In the genomic region with DNA sequence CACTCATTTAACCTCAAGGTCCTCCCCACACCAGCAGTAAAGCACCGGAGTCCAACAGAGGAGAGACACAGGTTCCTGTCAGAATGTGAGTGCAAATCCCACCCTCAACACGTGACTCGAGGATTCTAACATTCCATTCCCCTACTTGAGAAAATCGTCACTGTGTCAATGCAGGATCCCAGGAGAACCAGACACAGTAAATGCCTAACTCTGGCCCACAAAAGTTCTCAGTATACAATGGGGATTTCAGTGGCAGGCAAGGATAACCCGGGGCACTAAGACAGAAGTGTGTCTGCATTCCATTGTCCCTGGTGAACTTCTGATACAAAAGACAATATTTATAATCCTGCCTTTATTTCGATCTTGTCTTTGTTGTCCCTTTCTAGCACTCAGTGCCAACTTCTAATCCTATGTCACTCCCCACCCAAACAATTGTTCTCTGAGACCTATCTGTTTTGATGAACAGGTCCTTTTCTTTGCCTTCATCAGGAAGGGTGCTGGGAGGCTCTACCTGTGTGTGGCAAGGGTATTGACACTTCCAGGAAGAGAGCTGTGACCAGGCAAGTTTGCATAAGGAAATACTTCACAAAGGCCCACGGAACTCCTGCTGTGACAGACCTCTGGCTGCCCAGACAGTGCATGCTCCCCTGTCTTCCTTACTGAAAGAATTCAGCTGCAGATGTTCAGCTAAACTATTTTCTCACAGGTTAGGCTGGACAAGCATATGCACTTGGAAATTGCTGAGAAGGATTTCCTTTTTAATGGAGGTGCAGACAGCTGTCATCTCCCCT, we compare ENCODE assay signal across 25 mouse cellular contexts.
DNase-seq lines count a peak whose midpoint lies in the region; ATAC-seq and TF ChIP-seq lines count a peak whose summit lies in the region.
"Had no signal": no experiment of that assay in that cellular context is flagged by ENCODE, and none has a peak within 500 bp of the region (broad histone marks: within the 10 kb centered on the region; RNA-seq: fewer than 3 reads in every experiment).

No protein-coding gene starts in this region.

- H3K36me3 ChIP-seq in forebrain, embryonic 11.5 days (ENCODE audit: control insufficient read depth, insufficient read depth, low read length) = no peaks in the 10 kb centered on the region
- no peaks in the 10 kb centered on the region for H3K36me3 ChIP-seq in forebrain, embryonic 12.5 days (replicated peaks)
- no peaks in the 10 kb centered on the region for H3K36me3 ChIP-seq in midbrain, embryonic 12.5 days
- no peaks in the 10 kb centered on the region for H3K36me3 ChIP-seq in midbrain, embryonic 14.5 days (ENCODE audit: control insufficient read depth, insufficient read depth, low read length)
- H3K36me3 ChIP-seq: embryonic facial prominence, embryonic 12.5 days; embryonic facial prominence, embryonic 15.5 days; heart, embryonic 10.5 days; hindbrain, embryonic 12.5 days; hindbrain, embryonic 15.5 days had no signal

- no peak for TF ChIP-seq CTCF in cerebellum, adult 2 months (IDR thresholded peaks at IDR 0.05; ENCODE audit: borderline replicate concordance, insufficient read depth, low read depth, low read length)

- H3K27me3 ChIP-seq in forebrain, embryonic 11.5 days (ENCODE audit: control insufficient read depth, insufficient read depth, low read length) = no peaks in the 10 kb centered on the region
- no peaks in the 10 kb centered on the region for H3K27me3 ChIP-seq in forebrain, embryonic 12.5 days
- H3K27me3 ChIP-seq in midbrain, embryonic 12.5 days = peaks cover 4% of the 10 kb centered on the region; the same call in 1 of the 2 replicates
- H3K27me3 ChIP-seq in midbrain, embryonic 14.5 days (ENCODE audit: control insufficient read depth, insufficient read depth, low read length) = no peaks in the 10 kb centered on the region
- no peaks in the 10 kb centered on the region for H3K27me3 ChIP-seq in cerebellum, adult 2 months (ENCODE audit: control insufficient read depth, insufficient read depth, low read length)
- H3K27me3 ChIP-seq: CH12.LX; embryonic facial prominence, embryonic 12.5 days; embryonic facial prominence, embryonic 15.5 days; forebrain, embryonic 13.5 days; hindbrain, embryonic 12.5 days; hindbrain, embryonic 15.5 days had no signal

- ATAC-seq in forebrain, embryonic 11.5 days (replicated peaks; ENCODE audit: low FRiP score) = 0 out of 2 replicates have a peak, but pooled peaks have one; percentile 18
- no peak for ATAC-seq in forebrain, embryonic 12.5 days (ENCODE audit: low FRiP score)
- ATAC-seq in midbrain, embryonic 12.5 days (ENCODE audit: low FRiP score, low read depth) = 0 out of 2 replicates have a peak, but pooled peaks have one; percentile 32
- no peak for ATAC-seq in midbrain, embryonic 14.5 days (ENCODE audit: low FRiP score, low TSS enrichment)
- ATAC-seq: forebrain, embryonic 13.5 days; forebrain, embryonic 16.5 days; intestine, postnatal 0 days had no signal

- 27% methylated on average over 7 of the region's 7 CpGs for WGBS in forebrain, embryonic 11.5 days
- WGBS in forebrain, embryonic 12.5 days = 30% methylated on average over 7 of the region's 7 CpGs
- 25% methylated on average over 7 of the region's 7 CpGs for WGBS in midbrain, embryonic 12.5 days
- WGBS in midbrain, embryonic 14.5 days = 14% methylated on average over 7 of the region's 7 CpGs
- 46% methylated on average over 7 of the region's 7 CpGs for WGBS in cerebellum, adult 2 months

- H3K9ac ChIP-seq in forebrain, embryonic 11.5 days (ENCODE audit: low read length) = no peak overlapping the region
- H3K9ac ChIP-seq in forebrain, embryonic 12.5 days = no peak overlapping the region
- H3K9ac ChIP-seq in midbrain, embryonic 12.5 days (replicated peaks) = no peak overlapping the region
- H3K9ac ChIP-seq in midbrain, embryonic 14.5 days (replicated peaks; ENCODE audit: low read length) = no peak overlapping the region
- H3K9ac ChIP-seq: embryonic facial prominence, embryonic 12.5 days; embryonic facial prominence, embryonic 15.5 days; forebrain, embryonic 13.5 days; hindbrain, embryonic 12.5 days; hindbrain, embryonic 15.5 days had no signal

- no peak for TF ChIP-seq POLR2A in cerebellum, adult 2 months (IDR thresholded peaks at IDR 0.05; ENCODE audit: borderline replicate concordance, insufficient read depth, low read length)

- DNase-seq in forebrain, embryonic 11.5 days (ENCODE audit: low spot score) = no peak
- no peak for DNase-seq in midbrain, embryonic 14.5 days
- DNase-seq in ZHBTc4 (ENCODE audit: low read depth, low spot score) = peak; percentile 76
- DNase-seq in cerebellum, adult 2 months = no peak
- DNase-seq: adrenal gland, adult 2 months; adrenal gland, postnatal 14 days; B cell, adult 2 months; cerebellum, adult 11 months; cerebellum, adult 8-10 months; cerebellum, postnatal 10 days; cerebellum, postnatal 36 days; gastrocnemius, postnatal 10 days; gastrocnemius, postnatal 36 days; heart, adult 2 months had no signal

- no peak overlapping the region for H3K27ac ChIP-seq in forebrain, embryonic 11.5 days (ENCODE audit: low read depth, low read length)
- H3K27ac ChIP-seq in forebrain, embryonic 12.5 days = no peak overlapping the region
- H3K27ac ChIP-seq in midbrain, embryonic 12.5 days (replicated peaks) = no peak overlapping the region
- no peak overlapping the region for H3K27ac ChIP-seq in midbrain, embryonic 14.5 days (replicated peaks; ENCODE audit: low read depth, low read length)
- no peak overlapping the region for H3K27ac ChIP-seq in cerebellum, adult 2 months (ENCODE audit: insufficient read depth, low read length)
- H3K27ac ChIP-seq: embryonic facial prominence, embryonic 12.5 days; embryonic facial prominence, embryonic 15.5 days; forebrain, embryonic 13.5 days; heart, adult 2 months; heart, embryonic 10.5 days; hindbrain, embryonic 12.5 days; hindbrain, embryonic 15.5 days had no signal

- H3K4me1 ChIP-seq in forebrain, embryonic 11.5 days (replicated peaks; ENCODE audit: control insufficient read depth, insufficient read depth, low read length) = no peaks in the 10 kb centered on the region
- H3K4me1 ChIP-seq in forebrain, embryonic 12.5 days = peaks cover 4% of the 10 kb centered on the region; the same call in 1 of the 2 replicates
- H3K4me1 ChIP-seq in midbrain, embryonic 12.5 days = no peaks in the 10 kb centered on the region; the same call in 1 of the 2 replicates
- no peaks in the 10 kb centered on the region; the same call in 1 of the 2 replicates for H3K4me1 ChIP-seq in midbrain, embryonic 14.5 days (ENCODE audit: control insufficient read depth, insufficient read depth, low read length)
- H3K4me1 ChIP-seq in cerebellum, adult 2 months (ENCODE audit: control insufficient read depth, insufficient read depth, low read length) = no peaks in the 10 kb centered on the region
- H3K4me1 ChIP-seq: embryonic facial prominence, embryonic 12.5 days; forebrain, embryonic 13.5 days; hindbrain, embryonic 15.5 days had no signal

- H3K4me2 ChIP-seq in forebrain, embryonic 11.5 days (ENCODE audit: low read depth, low read length, severe bottlenecking) = no peak overlapping the region
- H3K4me2 ChIP-seq in forebrain, embryonic 12.5 days = no peak overlapping the region
- no peak overlapping the region for H3K4me2 ChIP-seq in midbrain, embryonic 12.5 days (replicated peaks)
- no peak overlapping the region for H3K4me2 ChIP-seq in midbrain, embryonic 14.5 days (ENCODE audit: low read length)
- H3K4me2 ChIP-seq: embryonic facial prominence, embryonic 12.5 days; embryonic facial prominence, embryonic 15.5 days; forebrain, embryonic 13.5 days; hindbrain, embryonic 12.5 days; hindbrain, embryonic 15.5 days had no signal

- H3K9me3 ChIP-seq in forebrain, embryonic 11.5 days (ENCODE audit: control insufficient read depth, low read length) = no peaks in the 10 kb centered on the region
- H3K9me3 ChIP-seq in forebrain, embryonic 12.5 days = no peaks in the 10 kb centered on the region
- H3K9me3 ChIP-seq in midbrain, embryonic 12.5 days = no peaks in the 10 kb centered on the region
- no peaks in the 10 kb centered on the region for H3K9me3 ChIP-seq in midbrain, embryonic 14.5 days (ENCODE audit: control insufficient read depth, low read length)
- H3K9me3 ChIP-seq: embryonic facial prominence, embryonic 12.5 days; embryonic facial prominence, embryonic 15.5 days; forebrain, embryonic 13.5 days; heart, embryonic 10.5 days; hindbrain, embryonic 12.5 days; hindbrain, embryonic 15.5 days had no signal

- H3K4me3 ChIP-seq in forebrain, embryonic 11.5 days (ENCODE audit: low read depth, low read length) = no peak overlapping the region
- no peak overlapping the region for H3K4me3 ChIP-seq in forebrain, embryonic 12.5 days (replicated peaks)
- H3K4me3 ChIP-seq in midbrain, embryonic 12.5 days = no peak overlapping the region
- no peak overlapping the region for H3K4me3 ChIP-seq in midbrain, embryonic 14.5 days (replicated peaks; ENCODE audit: low read depth, low read length)
- no peak overlapping the region for H3K4me3 ChIP-seq in cerebellum, adult 2 months (replicated peaks; ENCODE audit: insufficient read depth, low read depth, low read length)
- H3K4me3 ChIP-seq: embryonic facial prominence, embryonic 12.5 days; embryonic facial prominence, embryonic 15.5 days; forebrain, embryonic 13.5 days; heart, adult 2 months; heart, embryonic 10.5 days; hindbrain, embryonic 12.5 days; hindbrain, embryonic 15.5 days had no signal

Comparison
In these comparisons a context has a peak if more than half of its experiments do, and no peak if none do; other contexts are left out.
1. ATAC-seq: peak in forebrain, embryonic 11.5 days (single experiment) and midbrain, embryonic 12.5 days (single experiment); none in forebrain, embryonic 12.5 days (single experiment) and midbrain, embryonic 14.5 days (single experiment).